Mouse (Mus musculus) myocyte (in vitro differentiated cells): ENCODE measurements around the gene Cyp3a13. TPM values are rescaled to one million over a fixed set of nuclear protein-coding genes. Genes with fewer than 3 reads are reported as not detected.
"Not testable (repeated sequence)": the region's sequence is repeated elsewhere in the genome, so short reads cannot be mapped to it uniquely, and the experiment has no call there.

Experiments used
- H3K27me3 ChIP-seq: one replicate; pipeline ENCODE4 v1.6.1; 2011; ENCODE audit not compliant: control insufficient read depth, insufficient read depth, insufficient read length
- H3K36me3 ChIP-seq: one replicate; pipeline ENCODE4 v1.6.1; 2011; ENCODE audit not compliant: control insufficient read depth, insufficient read depth
- H3K4me2 ChIP-seq: one replicate; pipeline ENCODE4 v1.6.1; 2011; ENCODE audit warnings: low read depth, control low read depth
- H3K4me3 ChIP-seq: one replicate; pipeline ENCODE4 v1.5.1; 2011; ENCODE audit warnings: mild to moderate bottlenecking, control low read depth, moderate library complexity
- H3K79me2 ChIP-seq: one replicate; pipeline ENCODE4 v1.6.1; 2011; ENCODE audit not compliant: control insufficient read depth, insufficient read depth
- H3ac ChIP-seq: one replicate; pipeline ENCODE4 v1.6.1; 2011; ENCODE audit not compliant: control insufficient read depth, insufficient read length
- polyA plus RNA-seq: library from polyadenylated mRNA; unstranded; fragments of >200 nt; fragmentation: generic; extraction: Trizol; gene quantifications from one replicate; pipeline ENCODE4 v1.2.1, GENCODE M21; 2012; ENCODE audit warnings: missing spikeins

Gene Cyp3a13
- polyA plus RNA-seq, 1 experiment = 0.01 TPM

DNA sequence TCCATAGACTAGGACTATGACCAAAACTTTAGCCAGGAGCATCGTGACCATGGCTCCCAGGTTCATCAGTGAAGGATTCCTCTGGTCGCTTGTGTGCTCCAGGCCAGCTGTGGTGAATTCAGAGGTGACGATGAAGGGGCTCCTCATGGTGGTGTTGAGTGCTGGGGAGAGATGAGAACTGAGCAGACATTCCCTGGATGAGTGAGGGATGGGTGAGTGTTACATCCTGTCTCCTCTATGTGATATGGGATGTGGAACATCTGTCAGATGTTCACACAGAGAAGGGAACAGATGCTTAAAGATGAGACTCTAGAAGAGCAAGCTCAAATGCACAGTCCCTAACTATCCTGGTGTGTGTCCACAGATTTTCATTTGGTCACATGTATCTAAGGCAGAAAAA lies 66.5 kb downstream of the Cyp3a13 start:
- not testable (repeated sequence) for H3K4me3 ChIP-seq, H3K4me2 ChIP-seq, H3K36me3 ChIP-seq, H3ac ChIP-seq, H3K27me3 ChIP-seq, H3K79me2 ChIP-seq

DNA sequence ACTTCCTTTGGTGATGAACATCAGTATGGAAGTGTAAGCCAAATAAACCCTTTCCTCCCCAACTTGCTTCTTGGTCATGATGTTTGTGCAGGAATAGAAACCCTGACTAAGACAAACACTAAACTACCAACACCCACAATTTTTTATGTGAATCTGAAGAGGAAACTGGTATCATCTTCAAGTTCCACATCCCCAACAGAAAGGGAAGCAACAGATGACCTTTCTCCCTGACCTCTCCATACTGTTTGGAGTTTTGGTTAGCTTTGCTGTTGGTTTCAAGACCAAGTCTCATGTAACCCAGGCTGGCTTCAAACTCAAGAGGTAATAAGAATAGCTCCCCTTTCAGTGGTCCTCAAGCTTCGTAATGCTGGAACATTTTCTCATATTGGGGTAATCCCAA lies 71.1 kb downstream of the Cyp3a13 start:
- H3K4me3 ChIP-seq, H3ac ChIP-seq, H3K36me3 ChIP-seq, H3K79me2 ChIP-seq, H3K4me2 ChIP-seq, H3K27me3 ChIP-seq: not testable (repeated sequence)

Other genes starting within 250 kb of the Cyp3a13 start
- gene Agfg2, start 236.9 kb downstream of the Cyp3a13 start, polyA plus RNA-seq = 8.7 TPM
- gene Nyap1, start 180.0 kb downstream of the Cyp3a13 start, polyA plus RNA-seq = 2.7 TPM
- 48.1 TPM for gene Tsc22d4, start 175.9 kb downstream of the Cyp3a13 start, polyA plus RNA-seq
- 40.4 TPM for gene Ppp1r35, start 142.8 kb downstream of the Cyp3a13 start, polyA plus RNA-seq
- gene Mepce, start 134.0 kb downstream of the Cyp3a13 start, polyA plus RNA-seq = 34.4 TPM
- gene Zcwpw1, start 133.8 kb downstream of the Cyp3a13 start, polyA plus RNA-seq = 2.2 TPM
- gene Pilra, start 85.3 kb downstream of the Cyp3a13 start, polyA plus RNA-seq = 0.05 TPM
- gene Pilrb1, start 63.5 kb downstream of the Cyp3a13 start, polyA plus RNA-seq = not detected
- not detected for gene Pilrb2, start 49.8 kb downstream of the Cyp3a13 start, polyA plus RNA-seq
- gene Gjc3, start 41.5 kb upstream of the Cyp3a13 start, polyA plus RNA-seq = not detected
- gene Azgp1, start 59.9 kb upstream of the Cyp3a13 start, polyA plus RNA-seq = not detected
- gene Smok3a, start 99.6 kb upstream of the Cyp3a13 start, polyA plus RNA-seq = not detected
- not detected for gene Smok3b, start 99.8 kb upstream of the Cyp3a13 start, polyA plus RNA-seq
- not detected for gene Smok3c, start 131.6 kb upstream of the Cyp3a13 start, polyA plus RNA-seq
- 5.1 TPM for gene Zkscan1, start 163.5 kb upstream of the Cyp3a13 start, polyA plus RNA-seq
- 12.3 TPM for gene Zscan21, start 195.3 kb upstream of the Cyp3a13 start, polyA plus RNA-seq
- 3.0 TPM for gene Zfp113, start 234.1 kb upstream of the Cyp3a13 start, polyA plus RNA-seq
- 186 TPM for gene Cops6, start 239.5 kb upstream of the Cyp3a13 start, polyA plus RNA-seq